Mouse (Mus musculus) embryonic fibroblast, embryonic 13.5 days (primary cell): ENCODE data around the gene Ino80b.

Experiments used
- CTCF ChIP-seq: IDR thresholded peaks from 2 replicates; pipeline ENCODE4 v1.5.1; 2011; ENCODE audit warnings: mild to moderate bottlenecking, control low read depth, low read length, moderate library complexity, borderline replicate concordance; ENCODE audit not compliant: insufficient read depth
- POLR2A ChIP-seq: IDR thresholded peaks from 2 replicates; pipeline ENCODE4 v1.6.1; 2011; ENCODE audit warnings: low read depth, mild to moderate bottlenecking, control low read depth, low read length, moderate library complexity

GRCm38 (mm10) chr6:83108762-83109668 lies 16.2 kb downstream of the Ino80b start, which contains the start of gene Mrpl53:
- TF ChIP-seq POLR2A (peak; percentile 74), CTCF (no peak)
